In the genomic region with DNA sequence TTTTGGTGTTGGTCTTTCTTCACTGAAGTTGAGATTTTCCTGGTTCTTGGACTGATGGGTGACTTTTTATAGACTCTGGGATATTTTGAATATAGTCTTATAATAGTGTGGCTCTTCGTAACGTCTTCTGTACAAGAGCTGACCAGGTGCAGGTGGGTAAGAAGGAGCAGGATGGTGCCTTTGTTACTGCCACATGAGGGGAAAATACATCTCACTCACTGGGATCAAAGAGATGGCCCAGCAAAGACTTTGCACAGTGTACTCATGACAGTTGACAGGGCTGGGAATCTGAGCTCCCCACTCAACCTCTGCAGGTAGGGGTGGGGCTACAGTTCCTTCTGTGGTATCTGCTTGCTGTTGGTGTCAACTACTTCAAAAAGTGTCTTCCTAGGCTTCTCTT, we compare ENCODE assay signal across 19 mouse cellular contexts. TPM values are rescaled to one million over a fixed set of nuclear protein-coding genes. Genes with fewer than 3 reads are reported as not detected.
DNase-seq lines count a peak whose midpoint lies in the region; ATAC-seq lines count a peak whose summit lies in the region.
"Had no signal": no experiment of that assay in that cellular context is flagged by ENCODE, and none has a peak within 500 bp of the region (broad histone marks: within the 10 kb centered on the region; RNA-seq: fewer than 3 reads in every experiment).

No protein-coding gene starts in this region.

- DNase-seq in heart, adult 11 months = peak; percentile 51
- DNase-seq in heart, embryonic 10.5 days (ENCODE audit: low spot score) = no peak
- DNase-seq in midbrain, embryonic 11.5 days (ENCODE audit: low spot score, missing footprints) = peak; percentile 62
- DNase-seq: adrenal gland, adult 2 months; adrenal gland, adult 8-10 months; adrenal gland, postnatal 10 days; adrenal gland, postnatal 14 days; adrenal gland, postnatal 25 days; adrenal gland, postnatal 36 days; B cell, adult 2 months; cerebellum, adult 11 months; cerebellum, adult 11-12 months; cerebellum, adult 18-20 months had no signal

- H3K9me3 ChIP-seq in heart, embryonic 10.5 days = no peaks in the 10 kb centered on the region
- H3K9me3 ChIP-seq in midbrain, embryonic 11.5 days (ENCODE audit: control insufficient read depth, low read length) = no peaks in the 10 kb centered on the region
- no peaks in the 10 kb centered on the region for H3K9me3 ChIP-seq in midbrain, embryonic 13.5 days
- H3K9me3 ChIP-seq: G1E had no signal

- H3K4me3 ChIP-seq in heart, embryonic 10.5 days = no peak overlapping the region
- H3K4me3 ChIP-seq in midbrain, embryonic 11.5 days (ENCODE audit: low read depth, low read length) = no peak overlapping the region
- H3K4me3 ChIP-seq in midbrain, embryonic 13.5 days (replicated peaks) = no peak overlapping the region

- no peak overlapping the region for H3K27ac ChIP-seq in heart, embryonic 10.5 days
- no peak overlapping the region for H3K27ac ChIP-seq in midbrain, embryonic 11.5 days (ENCODE audit: low read depth, low read length)
- H3K27ac ChIP-seq in midbrain, embryonic 13.5 days = no peak overlapping the region

- H3K9ac ChIP-seq in midbrain, embryonic 11.5 days (ENCODE audit: low read length) = no peak overlapping the region
- no peak overlapping the region for H3K9ac ChIP-seq in midbrain, embryonic 13.5 days (replicated peaks)

- no peaks in the 10 kb centered on the region for H3K4me1 ChIP-seq in heart, embryonic 10.5 days
- no peaks in the 10 kb centered on the region for H3K4me1 ChIP-seq in midbrain, embryonic 11.5 days (ENCODE audit: control insufficient read depth, insufficient read depth, low read length)
- peaks cover 3% of the 10 kb centered on the region; the same call in 1 of the 2 replicates for H3K4me1 ChIP-seq in midbrain, embryonic 13.5 days (replicated peaks)

- no peak for ATAC-seq in midbrain, embryonic 11.5 days (ENCODE audit: low FRiP score)
- ATAC-seq in midbrain, embryonic 13.5 days = no peak
- ATAC-seq: activated CD4-positive, CD25-positive, alpha-beta regulatory T cell, adult 4 months; CD4-positive, CD25-positive, alpha-beta regulatory T cell, adult 4 months; Patski had no signal

- no peaks in the 10 kb centered on the region for H3K36me3 ChIP-seq in heart, embryonic 10.5 days
- no peaks in the 10 kb centered on the region for H3K36me3 ChIP-seq in midbrain, embryonic 11.5 days (ENCODE audit: control insufficient read depth, insufficient read depth, low read length)
- no peaks in the 10 kb centered on the region for H3K36me3 ChIP-seq in midbrain, embryonic 13.5 days
- H3K36me3 ChIP-seq: G1E had no signal

- H3K4me2 ChIP-seq in midbrain, embryonic 11.5 days = no peak overlapping the region
- no peak overlapping the region for H3K4me2 ChIP-seq in midbrain, embryonic 13.5 days (replicated peaks)

- WGBS in heart, embryonic 10.5 days = 84% methylated on average over 2 of the region's 2 CpGs
- 85% methylated on average over 2 of the region's 2 CpGs for WGBS in midbrain, embryonic 11.5 days
- WGBS in midbrain, embryonic 13.5 days = 93% methylated on average over 2 of the region's 2 CpGs

- H3K27me3 ChIP-seq in heart, embryonic 10.5 days (ENCODE audit: insufficient read depth, poor library complexity, severe bottlenecking) = no peaks in the 10 kb centered on the region
- no peaks in the 10 kb centered on the region for H3K27me3 ChIP-seq in midbrain, embryonic 11.5 days (ENCODE audit: control insufficient read depth, insufficient read depth, low read length)
- no peaks in the 10 kb centered on the region for H3K27me3 ChIP-seq in midbrain, embryonic 13.5 days
- H3K27me3 ChIP-seq: CH12.LX, Patski had no signal

RNA-seq across cellular contexts. Expression of gene Aox3, which starts 38.7 kb away (rescaled TPM):
- polyA plus RNA-seq in heart, embryonic 10.5 days (2016; fragmentation: Nextera tagmentation; extraction: Ambion mirVana) = 0.04 TPM in 1 of 2 replicates, not detected in the other
- 0.07 and 0.08 TPM in 2 replicates for polyA plus RNA-seq in midbrain, embryonic 11.5 days (2014; fragmentation: Nextera tagmentation; extraction: Ambion mirVana)
- polyA plus RNA-seq in midbrain, embryonic 13.5 days (2015; fragmentation: Nextera tagmentation; extraction: Ambion mirVana) = 0.22 and 0.24 TPM in 2 replicates
- polyA plus RNA-seq: activated CD4-positive, CD25-positive, alpha-beta regulatory T cell, adult 4 months; CD4-positive, CD25-positive, alpha-beta regulatory T cell, adult 4 months; G1E had no signal

RNA-seq across cellular contexts. Expression of gene Aox1, which starts 44.5 kb away (rescaled TPM):
- polyA plus RNA-seq in heart, embryonic 10.5 days (2016; fragmentation: Nextera tagmentation; extraction: Ambion mirVana) = 0.33 and 0.64 TPM in 2 replicates
- polyA plus RNA-seq in midbrain, embryonic 11.5 days (2014; fragmentation: Nextera tagmentation; extraction: Ambion mirVana) = 0.15 and 0.18 TPM in 2 replicates
- polyA plus RNA-seq in midbrain, embryonic 13.5 days (2015; fragmentation: Nextera tagmentation; extraction: Ambion mirVana) = 0.12 TPM in 2 replicates
- polyA plus RNA-seq: activated CD4-positive, CD25-positive, alpha-beta regulatory T cell, adult 4 months; G1E had no signal

RNA-seq across cellular contexts. Expression of gene Kctd18, which starts 55.5 kb away (rescaled TPM):
- 12.0 and 12.5 TPM in 2 replicates for polyA plus RNA-seq in heart, embryonic 10.5 days (2016; fragmentation: Nextera tagmentation; extraction: Ambion mirVana)
- polyA plus RNA-seq in midbrain, embryonic 11.5 days (2014; fragmentation: Nextera tagmentation; extraction: Ambion mirVana) = 18.1 and 21.7 TPM in 2 replicates
- polyA plus RNA-seq in midbrain, embryonic 13.5 days (2015; fragmentation: Nextera tagmentation; extraction: Ambion mirVana) = 24.3 and 26.3 TPM in 2 replicates
